Mouse (Mus musculus): Measurements from ENCODE around the gene Dag1. TPM values are rescaled to one million over a fixed set of nuclear protein-coding genes. Genes with fewer than 3 reads are reported as not detected.

Dag1 gene
- polyA plus RNA-seq, 1 experiment from 2014 or later: 54.7 TPM

DNA sequence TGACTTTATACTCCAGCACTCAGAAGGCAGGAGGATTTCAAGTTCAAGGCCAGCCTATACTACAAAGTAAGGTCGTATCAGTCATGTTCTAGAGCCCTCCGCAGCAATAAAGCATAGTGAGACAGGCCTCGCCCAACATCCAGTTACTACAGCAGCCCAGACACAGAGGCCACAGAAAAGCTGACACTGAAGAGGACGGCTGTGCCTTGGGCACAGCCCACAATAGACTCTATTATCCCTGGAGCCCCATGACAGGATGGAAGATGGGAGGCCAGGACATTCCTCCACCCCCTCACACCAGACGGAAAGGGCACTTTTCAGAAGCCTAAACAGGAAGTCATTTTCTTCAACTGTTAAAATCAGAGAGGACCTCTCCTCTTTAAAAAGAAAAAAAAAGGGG, 14.8 kb downstream of the Dag1 start:
- Histone ChIP-seq H3K4me2 (no peak overlapping the region), H3K9ac (no peak overlapping the region), H3K9me3 (no peaks in the 10 kb centered on the region), H3K27ac (no peak overlapping the region), H3K27me3 (no peaks in the 10 kb centered on the region), H3K36me3 (peaks cover 42% of the 10 kb centered on the region), H3K4me3 (no peak overlapping the region), H3K4me1 (no peaks in the 10 kb centered on the region)
- ATAC-seq (ENCODE audit: insufficient number of reproducible peaks, insufficient read depth, low FRiP score, low TSS enrichment, low read depth): no peak
- WGBS: 35% methylated on average over 5 of the region's 5 CpGs

DNA sequence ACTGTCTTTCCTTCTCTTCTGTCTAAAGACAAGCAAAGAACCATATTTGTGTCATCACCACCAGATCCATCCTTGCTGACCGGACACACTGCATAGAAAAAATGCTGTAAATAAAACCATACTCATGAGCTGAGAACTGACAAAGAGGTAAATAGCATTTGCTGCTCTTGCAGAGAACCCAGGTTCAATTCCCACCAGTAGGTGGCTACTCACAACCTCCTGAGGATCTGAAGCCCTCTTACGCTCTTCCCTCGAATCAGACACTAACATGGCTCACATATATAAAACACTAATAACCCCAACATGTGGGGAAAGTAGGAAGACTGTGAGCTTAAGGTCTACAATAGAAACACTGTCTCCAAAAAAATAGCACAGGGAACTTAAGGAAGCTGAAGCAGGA, 18.8 kb downstream of the Dag1 start:
- Histone ChIP-seq H3K4me1 (no peaks in the 10 kb centered on the region), H3K4me2 (no peak overlapping the region), H3K9me3 (no peaks in the 10 kb centered on the region), H3K4me3 (no peak overlapping the region), H3K9ac (no peak overlapping the region), H3K27me3 (no peaks in the 10 kb centered on the region), H3K27ac (no peak overlapping the region), H3K36me3 (peaks cover 21% of the 10 kb centered on the region)
- 73% methylated on average over 3 of the region's 3 CpGs for WGBS
- ATAC-seq (ENCODE audit: insufficient number of reproducible peaks, insufficient read depth, low FRiP score, low TSS enrichment, low read depth): no peak

DNA sequence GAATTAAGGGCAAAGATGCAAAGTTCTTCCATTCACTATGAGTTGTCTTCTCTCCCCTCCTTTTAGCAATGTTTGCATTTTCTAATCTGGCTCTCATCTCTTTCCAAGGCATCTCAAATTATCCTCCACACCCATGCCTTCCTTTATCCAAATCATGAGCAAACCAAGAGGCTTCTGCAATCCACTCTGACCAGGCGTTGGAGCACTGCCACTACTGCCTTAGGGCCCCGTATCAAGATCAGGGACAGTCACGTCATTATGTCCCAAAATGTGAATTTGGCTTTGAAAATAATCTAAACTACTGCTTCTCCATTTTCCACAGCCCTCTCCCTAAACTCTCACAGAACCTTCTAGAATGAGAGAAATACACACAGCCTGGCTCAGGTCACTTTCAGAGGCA, 19.2 kb downstream of the Dag1 start:
- Histone ChIP-seq H3K9me3 (no peaks in the 10 kb centered on the region), H3K9ac (no peak overlapping the region), H3K36me3 (peaks cover 21% of the 10 kb centered on the region), H3K27me3 (no peaks in the 10 kb centered on the region), H3K27ac (no peak overlapping the region), H3K4me2 (no peak overlapping the region), H3K4me3 (no peak overlapping the region), H3K4me1 (no peaks in the 10 kb centered on the region)
- 85% methylated on average over 3 of the region's 3 CpGs for WGBS
- ATAC-seq (ENCODE audit: insufficient number of reproducible peaks, insufficient read depth, low FRiP score, low TSS enrichment, low read depth): no peak

DNA sequence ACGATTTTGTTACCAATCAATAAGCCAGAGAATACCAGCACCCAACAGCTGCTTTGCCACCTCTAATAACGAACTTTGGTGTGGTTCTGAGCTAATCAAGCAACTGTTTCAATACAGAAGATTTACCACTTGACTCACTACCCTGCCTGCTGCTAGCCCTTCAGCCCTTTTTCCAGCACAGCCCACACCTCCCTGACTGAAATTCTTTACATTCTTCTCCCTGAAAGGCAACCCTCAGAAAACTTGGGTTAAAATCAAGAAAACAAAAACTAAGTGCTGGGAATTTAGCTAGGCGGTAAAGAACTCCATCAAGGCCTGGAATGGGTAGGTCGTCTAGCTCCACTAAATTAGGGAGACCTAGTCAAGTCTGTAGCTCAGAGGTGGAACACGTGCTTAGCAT, 23.8 kb downstream of the Dag1 start:
- no peak overlapping the region for H3K4me3 ChIP-seq
- peaks cover 3% of the 10 kb centered on the region; the same call in 1 of the 2 replicates for H3K4me1 ChIP-seq
- no peak overlapping the region for H3K27ac ChIP-seq
- ATAC-seq (ENCODE audit: insufficient number of reproducible peaks, insufficient read depth, low FRiP score, low TSS enrichment, low read depth): no peak
- H3K27me3 ChIP-seq: no peaks in the 10 kb centered on the region
- no peaks in the 10 kb centered on the region for H3K9me3 ChIP-seq
- WGBS: 69% methylated on average over 5 of the region's 5 CpGs
- H3K9ac ChIP-seq: no peak overlapping the region
- H3K36me3 ChIP-seq: no peaks in the 10 kb centered on the region
- H3K4me2 ChIP-seq: no peak overlapping the region

DNA sequence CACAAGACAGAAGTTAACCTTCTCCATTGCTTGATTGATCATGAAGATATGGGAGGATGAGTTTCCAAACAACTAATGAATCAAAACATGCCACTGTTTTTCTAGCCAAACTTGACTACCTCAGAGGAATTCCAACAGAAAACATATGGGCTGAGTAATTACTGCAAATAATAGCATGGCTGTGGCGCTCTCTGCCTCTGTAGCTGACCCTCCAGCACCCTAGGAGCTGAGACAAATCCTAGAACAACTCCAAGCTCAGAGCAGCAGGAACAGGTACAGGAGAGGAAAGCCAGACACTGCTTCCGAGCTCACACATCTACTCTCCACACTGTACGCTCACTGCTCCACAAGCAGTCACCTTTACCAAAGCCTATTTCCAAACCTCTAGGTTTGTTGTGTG, 24.9 kb downstream of the Dag1 start:
- peaks cover 4% of the 10 kb centered on the region for H3K36me3 ChIP-seq
- no peaks in the 10 kb centered on the region for H3K9me3 ChIP-seq
- H3K27me3 ChIP-seq: no peaks in the 10 kb centered on the region
- 55% methylated on average over 3 of the region's 3 CpGs for WGBS
- H3K9ac ChIP-seq: no peak overlapping the region
- no peak for ATAC-seq (ENCODE audit: insufficient number of reproducible peaks, insufficient read depth, low FRiP score, low TSS enrichment, low read depth)
- H3K4me1 ChIP-seq: peaks cover 3% of the 10 kb centered on the region; the same call in 1 of the 2 replicates
- H3K27ac ChIP-seq: no peak overlapping the region
- no peak overlapping the region for H3K4me3 ChIP-seq
- no peak overlapping the region for H3K4me2 ChIP-seq

DNA sequence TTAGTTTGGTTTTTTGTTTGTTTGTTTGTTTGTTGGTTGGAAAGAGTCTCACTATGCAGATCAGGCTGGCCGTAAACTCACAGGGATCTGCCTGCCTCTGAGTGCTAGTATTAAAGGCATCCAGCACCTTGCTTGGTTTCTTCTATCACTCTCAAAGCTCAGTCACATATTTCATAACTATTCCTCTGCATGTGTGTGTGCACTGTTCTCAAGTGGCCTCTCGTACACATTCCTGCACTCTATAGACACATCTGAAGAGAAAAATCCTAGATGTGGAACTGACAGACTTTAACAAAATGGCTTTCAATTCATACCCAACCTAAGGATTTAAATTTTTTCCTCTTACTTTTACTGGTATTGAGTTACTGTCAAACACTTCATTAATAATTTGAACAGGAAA, 25.4 kb downstream of the Dag1 start:
- Histone ChIP-seq H3K4me2 (no peak overlapping the region), H3K36me3 (peaks cover 4% of the 10 kb centered on the region), H3K9me3 (no peaks in the 10 kb centered on the region), H3K4me3 (no peak overlapping the region), H3K4me1 (peaks cover 3% of the 10 kb centered on the region; the same call in 1 of the 2 replicates), H3K9ac (no peak overlapping the region), H3K27me3 (no peaks in the 10 kb centered on the region), H3K27ac (no peak overlapping the region)
- no peak for ATAC-seq (ENCODE audit: insufficient number of reproducible peaks, insufficient read depth, low FRiP score, low TSS enrichment, low read depth)
- 74% methylated on average over 2 of the region's 2 CpGs for WGBS

DNA sequence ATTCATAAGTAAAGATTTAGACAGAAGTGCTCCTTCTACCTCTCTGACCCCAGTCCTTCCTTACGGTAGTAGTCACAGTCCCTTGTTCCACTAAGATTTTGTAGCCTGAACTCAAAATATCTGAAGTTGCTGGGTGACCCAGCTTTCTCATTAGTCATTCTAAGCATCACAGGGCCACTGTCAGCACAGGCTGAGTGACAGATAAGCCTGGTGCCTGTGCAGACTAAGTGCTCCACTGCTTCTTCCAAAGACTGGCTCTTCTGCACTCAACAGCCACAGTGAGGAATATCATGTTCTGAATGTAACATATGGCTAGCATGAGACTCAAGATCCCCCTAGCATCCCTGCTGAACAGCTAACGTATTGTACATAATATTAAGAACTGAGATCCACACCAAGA, 29.1 kb downstream of the Dag1 start:
- ATAC-seq (ENCODE audit: insufficient number of reproducible peaks, insufficient read depth, low FRiP score, low TSS enrichment, low read depth): no peak

DNA sequence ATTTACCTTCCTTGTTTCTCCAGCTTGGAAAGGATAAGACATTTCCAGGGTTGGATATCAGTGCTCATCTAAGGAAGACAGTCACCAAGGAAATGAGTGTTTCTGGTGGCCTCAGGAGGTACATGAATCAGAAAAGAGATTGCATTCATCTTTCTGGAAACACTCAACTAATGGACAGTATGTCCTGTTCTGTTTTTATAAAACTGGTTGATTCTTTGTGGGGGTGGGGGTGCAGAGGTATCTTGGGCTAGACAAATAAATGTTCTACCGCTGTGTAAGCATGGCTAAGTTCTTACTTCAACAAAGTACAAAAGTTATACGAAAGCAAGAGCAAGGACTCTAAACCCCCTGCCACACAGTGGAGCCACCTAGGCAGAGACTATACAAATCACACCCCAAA, 30.9 kb downstream of the Dag1 start:
- Histone ChIP-seq H3K27ac (no peak overlapping the region), H3K27me3 (no peaks in the 10 kb centered on the region), H3K4me2 (no peak overlapping the region), H3K4me1 (no peaks in the 10 kb centered on the region), H3K9me3 (no peaks in the 10 kb centered on the region), H3K9ac (no peak overlapping the region), H3K36me3 (peaks cover 4% of the 10 kb centered on the region), H3K4me3 (no peak overlapping the region)
- no peak for ATAC-seq (ENCODE audit: insufficient number of reproducible peaks, insufficient read depth, low FRiP score, low TSS enrichment, low read depth)
- 89% methylated on average over 2 of the region's 2 CpGs for WGBS

More for the DNA sequence above, 29.1 kb downstream of the Dag1 start:
- H3K4me1 ChIP-seq: peaks cover 3% of the 10 kb centered on the region; the same call in 1 of the 2 replicates
- H3K9ac ChIP-seq: no peak overlapping the region
- no peak overlapping the region for H3K4me2 ChIP-seq
- H3K9me3 ChIP-seq: no peaks in the 10 kb centered on the region
- H3K27me3 ChIP-seq: no peaks in the 10 kb centered on the region
- 91% methylated on average over 2 of the region's 2 CpGs for WGBS
- no peak overlapping the region for H3K27ac ChIP-seq
- peaks cover 4% of the 10 kb centered on the region for H3K36me3 ChIP-seq
- H3K4me3 ChIP-seq: no peak overlapping the region

DNA sequence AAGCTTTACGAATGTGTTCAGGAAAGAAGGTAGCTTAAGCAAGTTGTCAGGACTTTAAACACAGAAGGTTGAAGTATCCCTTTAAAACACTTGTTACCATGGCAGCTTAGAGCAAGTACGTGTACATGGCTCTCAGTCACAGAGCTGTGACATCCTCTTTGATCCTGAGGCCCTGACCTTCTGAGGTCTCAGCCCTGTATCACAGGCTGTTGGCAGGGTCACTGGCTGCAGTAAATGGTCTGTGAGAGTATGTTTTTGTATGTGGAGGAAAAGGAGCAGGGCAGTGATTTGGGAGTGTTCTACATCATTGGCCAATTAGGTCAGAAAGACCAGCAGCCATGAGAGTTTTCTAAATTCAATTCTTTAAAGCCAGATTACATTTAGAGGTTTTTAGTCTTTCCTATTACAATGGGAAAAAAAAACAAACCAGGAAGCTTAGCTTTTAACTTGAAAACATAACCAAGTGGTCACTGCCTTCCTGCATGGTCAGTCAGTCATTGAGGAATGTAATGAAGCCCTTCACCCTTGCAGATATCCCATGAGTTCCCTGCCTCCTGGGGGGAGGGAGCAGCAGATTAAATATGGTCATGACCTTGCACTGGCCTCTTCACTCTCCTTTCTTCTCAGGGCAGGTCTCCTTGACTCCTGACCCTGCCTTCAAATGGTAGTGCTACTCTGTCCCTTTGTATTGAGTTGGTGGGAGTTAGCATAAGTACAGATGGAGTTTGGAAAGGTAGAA, 35.7 kb downstream of the Dag1 start:
- H3K4me1 ChIP-seq: no peaks in the 10 kb centered on the region
- no peaks in the 10 kb centered on the region for H3K27me3 ChIP-seq
- H3K36me3 ChIP-seq: no peaks in the 10 kb centered on the region
- H3K4me2 ChIP-seq: no peak overlapping the region
- no peak overlapping the region for H3K27ac ChIP-seq
- WGBS: 62% methylated on average over 2 of the region's 2 CpGs
- H3K9me3 ChIP-seq: no peaks in the 10 kb centered on the region
- H3K4me3 ChIP-seq: no peak overlapping the region
- no peak overlapping the region for H3K9ac ChIP-seq
- ATAC-seq (ENCODE audit: insufficient number of reproducible peaks, insufficient read depth, low FRiP score, low TSS enrichment, low read depth): no peak

DNA sequence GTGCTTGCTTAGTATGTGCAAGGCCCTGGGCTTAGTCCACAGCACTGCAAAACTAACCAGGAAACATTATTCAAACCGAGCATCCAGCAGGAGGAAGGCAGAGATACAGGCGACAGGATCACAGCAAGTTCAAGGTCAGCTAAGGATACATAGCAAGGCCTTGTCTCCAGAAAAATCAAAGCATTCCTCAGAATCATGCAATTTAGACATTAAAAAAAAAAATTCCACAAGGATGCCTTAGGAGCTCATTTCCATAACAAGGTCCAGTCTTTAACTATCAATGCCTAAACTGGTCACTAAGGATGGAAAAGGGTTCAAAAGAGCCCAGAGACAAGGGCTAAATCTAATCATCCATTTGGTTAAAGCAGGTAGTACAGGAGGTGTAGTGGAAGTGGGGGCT, 38.6 kb downstream of the Dag1 start:
- H3K27ac ChIP-seq: no peak overlapping the region
- ATAC-seq (ENCODE audit: insufficient number of reproducible peaks, insufficient read depth, low FRiP score, low TSS enrichment, low read depth): no peak

DNA sequence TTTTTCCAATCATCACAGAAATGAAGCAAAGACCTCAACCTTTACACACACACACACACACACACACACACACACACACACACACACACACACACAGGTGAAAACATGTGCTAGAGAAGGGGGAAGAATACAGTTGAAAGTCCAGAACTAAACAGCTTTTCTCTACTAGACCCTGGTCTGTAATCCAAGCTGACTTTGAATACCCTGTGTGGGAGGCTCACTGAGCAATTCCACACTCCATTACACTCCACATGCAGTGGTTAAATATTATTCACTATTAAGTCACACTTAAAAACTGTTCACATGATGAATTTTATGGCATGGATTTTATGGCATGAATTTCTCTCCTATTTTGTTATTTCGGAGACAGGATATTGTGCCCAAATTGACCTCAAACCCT, 40.1 kb downstream of the Dag1 start:
- no peaks in the 10 kb centered on the region for H3K27me3 ChIP-seq
- H3K27ac ChIP-seq: no peak overlapping the region
- 87% methylated on average over 1 of the region's 1 CpGs for WGBS
- no peaks in the 10 kb centered on the region; the same call in 1 of the 2 replicates for H3K4me1 ChIP-seq
- H3K4me2 ChIP-seq: no peak overlapping the region
- no peak overlapping the region for H3K9ac ChIP-seq
- no peak overlapping the region for H3K4me3 ChIP-seq
- H3K36me3 ChIP-seq: no peaks in the 10 kb centered on the region
- no peaks in the 10 kb centered on the region for H3K9me3 ChIP-seq
- no peak for ATAC-seq (ENCODE audit: insufficient number of reproducible peaks, insufficient read depth, low FRiP score, low TSS enrichment, low read depth)

More for the DNA sequence above, 38.6 kb downstream of the Dag1 start:
- no peak overlapping the region for H3K9ac ChIP-seq
- no peaks in the 10 kb centered on the region for H3K9me3 ChIP-seq
- 81% methylated on average over 2 of the region's 2 CpGs for WGBS
- no peaks in the 10 kb centered on the region for H3K36me3 ChIP-seq
- H3K4me3 ChIP-seq: no peak overlapping the region
- no peaks in the 10 kb centered on the region; the same call in 1 of the 2 replicates for H3K4me1 ChIP-seq
- H3K4me2 ChIP-seq: no peak overlapping the region
- no peaks in the 10 kb centered on the region for H3K27me3 ChIP-seq

DNA sequence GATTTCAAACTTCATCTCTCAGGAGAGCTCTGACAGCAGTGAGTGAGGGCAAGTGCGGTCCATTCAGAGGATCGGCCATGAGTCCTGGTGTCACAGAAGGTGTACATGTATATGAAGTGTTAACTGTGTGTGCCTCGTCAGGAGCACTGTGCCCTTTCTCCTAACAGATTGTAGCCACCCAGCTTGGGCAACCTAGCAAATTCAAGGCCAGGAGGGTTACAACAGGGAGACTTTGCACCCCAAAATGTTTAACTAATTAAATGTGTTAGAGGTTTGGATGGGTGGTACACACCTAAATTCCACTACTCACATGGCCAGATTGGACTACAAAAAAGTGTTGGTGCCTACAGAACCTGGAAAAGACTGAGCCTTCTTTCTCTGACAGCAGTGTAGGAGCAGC, 42.2 kb downstream of the Dag1 start:
- Histone ChIP-seq H3K4me1 (no peaks in the 10 kb centered on the region; the same call in 1 of the 2 replicates), H3K27me3 (no peaks in the 10 kb centered on the region), H3K4me2 (no peak overlapping the region), H3K36me3 (peaks cover 16% of the 10 kb centered on the region), H3K4me3 (no peak overlapping the region), H3K27ac (no peak overlapping the region), H3K9ac (no peak overlapping the region), H3K9me3 (no peaks in the 10 kb centered on the region)
- ATAC-seq (ENCODE audit: insufficient number of reproducible peaks, insufficient read depth, low FRiP score, low TSS enrichment, low read depth): no peak
- 88% methylated on average over 3 of the region's 3 CpGs for WGBS

Measured in embryonic facial prominence, embryonic 13.5 days (tissue).